Mouse (Mus musculus): ENCODE measurements around the gene Rrp1. TPM values are rescaled to one million over a fixed set of nuclear protein-coding genes. Genes with fewer than 3 reads are reported as not detected.
A peak's percentile ranks its signal among the peaks of the same experiment; 100 is the strongest.

Rrp1 gene
- total and polyA plus RNA-seq, 3 experiments: 51.3 to 94.4 (median 88.8) TPM

DNA sequence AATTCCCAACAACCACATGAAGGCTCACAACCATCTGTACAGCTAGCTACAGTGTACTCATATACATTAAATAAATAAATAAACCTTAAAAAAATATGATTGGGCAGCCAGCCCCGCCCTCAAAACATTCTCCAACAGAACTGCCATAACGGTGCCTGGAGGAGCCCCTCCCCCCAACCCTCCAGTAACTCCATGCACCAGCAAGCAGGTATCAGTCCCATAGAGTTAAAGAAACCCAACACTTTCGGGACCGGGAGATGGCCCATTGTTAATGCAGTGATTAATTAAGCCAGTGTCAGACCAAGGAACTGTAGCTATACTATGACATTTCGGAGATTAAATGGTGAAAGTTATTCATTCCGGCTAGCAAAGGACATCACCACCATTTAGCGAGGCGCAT lies 992 bp downstream of the Rrp1 start:
- Histone ChIP-seq H3K27ac (peak overlapping the region; percentile 85), H3K4me3 (peak overlapping the region; percentile 94), H3K36me3 (ENCODE audit: control insufficient read depth, insufficient read depth, low read length) (no peaks in the 10 kb centered on the region), H3K4me1 (ENCODE audit: control insufficient read depth, insufficient read depth, low read length) (no peaks in the 10 kb centered on the region), H3K79me2 (replicated peaks; ENCODE audit: control insufficient read depth, insufficient read depth, low read length) (no peaks in the 10 kb centered on the region), H3K9ac (ENCODE audit: low read depth, low read length) (peak overlapping the region; percentile 78), H3K27me3 (ENCODE audit: control insufficient read depth, insufficient read depth, low read length) (no peaks in the 10 kb centered on the region)
- no peak for DNase-seq
- intact Hi-C loops (cut with DNase I): loop anchor here (5.0 kb wide), 1 partner anchor 225 kb away; the partner anchor contains the start of gene Pwp2
- WGBS: 16% methylated on average over 8 of the region's 8 CpGs
- TF ChIP-seq CTCF (IDR thresholded peaks at IDR 0.05): no peak
- no peak for TF ChIP-seq EP300 (IDR thresholded peaks at IDR 0.05; ENCODE audit: insufficient read depth, low read depth, low read length)
- TF ChIP-seq POLR2A (IDR thresholded peaks at IDR 0.05; ENCODE audit: insufficient read depth, low read depth, low read length): no peak

DNA sequence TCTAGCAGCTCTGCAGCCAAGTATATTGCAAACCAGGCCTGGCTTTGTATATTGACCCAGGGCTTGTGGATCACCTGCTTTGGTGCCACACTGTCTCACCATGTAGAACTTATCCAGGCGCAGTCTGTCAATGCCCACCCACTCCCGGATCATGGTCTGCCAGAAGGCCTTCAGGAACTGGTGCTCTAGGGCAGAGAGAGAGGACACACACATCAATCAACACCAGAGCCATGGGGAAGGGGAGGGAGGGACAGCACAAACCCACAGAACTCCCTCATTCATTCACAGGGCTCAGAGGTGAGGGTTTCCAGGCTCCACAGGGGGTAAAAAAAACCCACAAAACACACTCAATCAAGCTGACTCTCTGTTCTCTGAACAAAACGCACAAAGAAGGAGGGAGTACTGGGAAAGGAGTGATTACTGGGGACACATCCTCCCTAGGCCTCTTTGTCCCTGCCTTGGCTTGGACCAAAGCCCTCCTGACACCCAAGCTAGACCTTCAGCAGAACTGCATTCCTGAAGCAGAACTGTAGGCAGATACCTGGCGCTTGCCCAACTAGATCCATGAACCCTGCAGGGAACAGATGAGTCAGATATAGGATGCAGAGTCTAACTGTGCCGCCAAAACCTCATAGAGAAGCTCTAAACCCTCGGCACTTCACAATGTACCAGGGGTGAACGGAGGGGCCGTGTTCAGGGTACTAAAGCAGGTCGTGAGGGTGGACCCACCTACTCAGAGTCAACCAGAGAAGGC lies 3.6 kb downstream of the Rrp1 start:
- Histone ChIP-seq H3K27ac (no peak overlapping the region), H3K36me3 (ENCODE audit: control insufficient read depth, insufficient read depth, low read length) (no peaks in the 10 kb centered on the region), H3K79me2 (replicated peaks; ENCODE audit: control insufficient read depth, insufficient read depth, low read length) (no peaks in the 10 kb centered on the region), H3K27me3 (ENCODE audit: control insufficient read depth, insufficient read depth, low read length) (no peaks in the 10 kb centered on the region), H3K9ac (ENCODE audit: low read depth, low read length) (no peak overlapping the region), H3K4me1 (ENCODE audit: control insufficient read depth, insufficient read depth, low read length) (no peaks in the 10 kb centered on the region), H3K4me3 (no peak overlapping the region)
- intact Hi-C loops (cut with DNase I): no loop called here
- TF ChIP-seq CTCF (IDR thresholded peaks at IDR 0.05): no peak
- TF ChIP-seq EP300 (IDR thresholded peaks at IDR 0.05; ENCODE audit: insufficient read depth, low read depth, low read length): no peak
- no peak for TF ChIP-seq POLR2A (IDR thresholded peaks at IDR 0.05; ENCODE audit: insufficient read depth, low read depth, low read length)
- DNase-seq: no peak
- WGBS: 73% methylated on average over 9 of the region's 9 CpGs

DNA sequence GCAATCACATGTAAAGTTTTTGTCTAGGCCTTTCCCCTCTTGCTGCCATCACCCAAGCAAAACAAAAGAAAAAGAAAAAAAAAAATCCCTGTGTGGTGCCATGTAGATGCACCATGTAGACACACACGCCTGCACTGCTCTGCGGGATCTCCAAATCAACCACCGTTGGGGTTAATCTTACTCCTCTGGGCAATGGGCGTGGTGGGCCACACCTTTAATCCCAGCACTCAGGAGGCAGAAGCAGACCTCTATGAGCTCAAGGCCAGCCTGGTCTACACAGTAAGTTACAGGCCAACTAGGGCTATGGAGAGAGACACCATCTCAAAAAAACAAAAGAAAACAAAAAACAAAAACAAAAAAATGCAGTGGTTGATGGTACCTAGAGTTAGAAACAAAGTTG lies 5.7 kb downstream of the Rrp1 start:
- DNase-seq: no peak
- H3K27me3 ChIP-seq (ENCODE audit: control insufficient read depth, insufficient read depth, low read length): no peaks in the 10 kb centered on the region
- no peaks in the 10 kb centered on the region for H3K4me1 ChIP-seq (ENCODE audit: control insufficient read depth, insufficient read depth, low read length)
- no peak overlapping the region for H3K4me3 ChIP-seq
- 93% methylated on average over 4 of the region's 4 CpGs for WGBS
- no peak overlapping the region for H3K27ac ChIP-seq
- intact Hi-C loops (cut with DNase I): no loop called here
- H3K9ac ChIP-seq (ENCODE audit: low read depth, low read length): no peak overlapping the region
- H3K79me2 ChIP-seq (replicated peaks; ENCODE audit: control insufficient read depth, insufficient read depth, low read length): no peaks in the 10 kb centered on the region
- no peak for TF ChIP-seq POLR2A (IDR thresholded peaks at IDR 0.05; ENCODE audit: insufficient read depth, low read depth, low read length)
- no peak for TF ChIP-seq CTCF (IDR thresholded peaks at IDR 0.05)
- no peak for TF ChIP-seq EP300 (IDR thresholded peaks at IDR 0.05; ENCODE audit: insufficient read depth, low read depth, low read length)
- no peaks in the 10 kb centered on the region for H3K36me3 ChIP-seq (ENCODE audit: control insufficient read depth, insufficient read depth, low read length)

DNA sequence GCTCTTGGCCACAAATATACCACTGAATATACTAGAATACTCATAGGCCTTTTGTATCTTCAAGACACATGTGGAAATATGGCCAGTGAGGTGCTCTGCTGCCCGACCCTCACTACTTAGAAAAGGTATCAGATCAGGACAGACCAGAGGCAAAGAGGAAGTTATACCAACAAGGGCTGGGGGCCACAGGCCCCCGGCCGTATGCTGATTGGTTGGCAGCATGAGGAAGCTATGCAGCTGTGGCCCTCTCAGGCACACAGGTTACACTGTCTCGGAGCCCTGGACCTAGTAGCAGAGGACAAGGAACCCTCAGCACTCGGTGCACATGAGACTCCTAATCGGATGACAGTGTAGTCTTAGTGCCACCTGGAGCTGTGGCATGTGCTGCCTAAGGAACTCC lies 6.7 kb downstream of the Rrp1 start:
- intact Hi-C loops (cut with DNase I): no loop called here
- H3K27ac ChIP-seq: no peak overlapping the region
- DNase-seq: no peak
- WGBS: 82% methylated on average over 6 of the region's 6 CpGs
- no peaks in the 10 kb centered on the region for H3K36me3 ChIP-seq (ENCODE audit: control insufficient read depth, insufficient read depth, low read length)
- H3K27me3 ChIP-seq (ENCODE audit: control insufficient read depth, insufficient read depth, low read length): no peaks in the 10 kb centered on the region
- H3K4me1 ChIP-seq (ENCODE audit: control insufficient read depth, insufficient read depth, low read length): no peaks in the 10 kb centered on the region
- TF ChIP-seq POLR2A (IDR thresholded peaks at IDR 0.05; ENCODE audit: insufficient read depth, low read depth, low read length) (no peak), EP300 (IDR thresholded peaks at IDR 0.05; ENCODE audit: insufficient read depth, low read depth, low read length) (no peak), CTCF (IDR thresholded peaks at IDR 0.05) (no peak)
- H3K9ac ChIP-seq (ENCODE audit: low read depth, low read length): no peak overlapping the region
- H3K79me2 ChIP-seq (replicated peaks; ENCODE audit: control insufficient read depth, insufficient read depth, low read length): no peaks in the 10 kb centered on the region
- H3K4me3 ChIP-seq: no peak overlapping the region

DNA sequence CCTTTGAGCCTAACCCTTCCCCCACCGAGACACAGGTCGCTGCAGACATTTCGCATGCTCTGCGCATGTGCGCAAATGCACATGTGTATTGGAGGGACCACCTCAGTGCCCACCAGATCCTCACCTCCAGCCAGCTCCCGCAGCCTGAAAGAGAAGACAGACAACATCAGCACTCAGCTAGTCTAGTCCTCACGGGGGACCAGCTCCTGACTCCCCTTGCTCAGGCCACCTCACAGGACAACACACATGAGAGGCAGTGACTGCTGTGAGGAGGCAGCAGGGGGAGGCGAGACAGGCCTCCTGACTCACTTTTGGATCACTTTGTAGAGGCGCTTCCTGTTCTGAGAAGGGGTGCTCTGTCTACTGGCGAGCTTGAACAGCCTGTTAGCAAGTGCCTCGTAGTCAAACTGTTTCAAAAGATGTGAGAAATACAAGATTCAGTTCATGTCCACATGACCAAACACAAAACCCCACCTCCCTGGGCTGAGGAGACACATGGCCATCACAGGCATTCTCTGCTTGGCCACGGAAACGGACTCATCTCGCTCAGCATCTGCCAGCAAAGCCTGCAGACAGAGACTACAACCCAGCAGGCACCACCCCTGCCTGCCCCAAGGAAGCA lies 10.4 kb downstream of the Rrp1 start:
- Histone ChIP-seq H3K4me3 (no peak overlapping the region), H3K79me2 (replicated peaks; ENCODE audit: control insufficient read depth, insufficient read depth, low read length) (no peaks in the 10 kb centered on the region), H3K36me3 (ENCODE audit: control insufficient read depth, insufficient read depth, low read length) (no peaks in the 10 kb centered on the region), H3K27ac (no peak overlapping the region), H3K4me1 (ENCODE audit: control insufficient read depth, insufficient read depth, low read length) (peaks cover 2% of the 10 kb centered on the region; the same call in 1 of the 2 replicates), H3K27me3 (ENCODE audit: control insufficient read depth, insufficient read depth, low read length) (no peaks in the 10 kb centered on the region), H3K9ac (ENCODE audit: low read depth, low read length) (no peak overlapping the region)
- intact Hi-C loops (cut with DNase I): no loop called here
- no peak for DNase-seq
- 93% methylated on average over 14 of the region's 14 CpGs for WGBS
- TF ChIP-seq CTCF (IDR thresholded peaks at IDR 0.05) (no peak), POLR2A (IDR thresholded peaks at IDR 0.05; ENCODE audit: insufficient read depth, low read depth, low read length) (no peak), EP300 (IDR thresholded peaks at IDR 0.05; ENCODE audit: insufficient read depth, low read depth, low read length) (no peak)

DNA sequence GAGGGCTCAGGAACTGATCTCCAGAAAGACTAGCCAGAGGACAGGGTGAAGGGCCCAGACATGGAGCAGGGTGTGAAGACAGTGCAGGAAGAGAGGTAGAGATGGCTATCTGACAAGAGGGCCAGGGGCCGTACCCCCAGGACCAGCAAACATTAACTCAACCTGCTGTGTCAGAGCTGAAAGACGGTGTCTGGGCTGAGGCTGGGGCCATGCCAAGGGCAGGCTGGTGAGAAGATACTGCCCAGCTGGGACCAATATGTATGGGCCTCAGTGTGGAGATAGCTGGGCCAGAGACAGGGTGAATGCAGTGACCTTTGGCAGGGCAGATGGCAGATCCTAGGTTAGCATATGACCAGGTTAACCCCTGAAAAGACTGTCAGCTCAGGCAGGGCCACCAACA lies 11.7 kb downstream of the Rrp1 start:
- Histone ChIP-seq H3K79me2 (replicated peaks; ENCODE audit: control insufficient read depth, insufficient read depth, low read length) (no peaks in the 10 kb centered on the region), H3K4me1 (ENCODE audit: control insufficient read depth, insufficient read depth, low read length) (peaks cover 2% of the 10 kb centered on the region; the same call in 1 of the 2 replicates), H3K27ac (no peak overlapping the region), H3K27me3 (ENCODE audit: control insufficient read depth, insufficient read depth, low read length) (no peaks in the 10 kb centered on the region), H3K4me3 (no peak overlapping the region), H3K9ac (ENCODE audit: low read depth, low read length) (no peak overlapping the region), H3K36me3 (ENCODE audit: control insufficient read depth, insufficient read depth, low read length) (no peaks in the 10 kb centered on the region)
- intact Hi-C loops (cut with DNase I): no loop called here
- 69% methylated on average over 2 of the region's 2 CpGs for WGBS
- DNase-seq: no peak
- TF ChIP-seq POLR2A (IDR thresholded peaks at IDR 0.05; ENCODE audit: insufficient read depth, low read depth, low read length): no peak
- TF ChIP-seq CTCF (IDR thresholded peaks at IDR 0.05): no peak
- TF ChIP-seq EP300 (IDR thresholded peaks at IDR 0.05; ENCODE audit: insufficient read depth, low read depth, low read length): no peak

Data from heart, adult 2 months (tissue).